Mouse (Mus musculus): ENCODE measurements around the gene Dld. TPM values are rescaled to one million over a fixed set of nuclear protein-coding genes. Genes with fewer than 3 reads are reported as not detected.

Dld gene
- polyA plus RNA-seq, 1 experiment from 2014 or later: 125 TPM

GRCm38 (mm10) chr12:31313136-31313535 is 38.1 kb downstream of the Dld start:
- Histone ChIP-seq H3K9ac (no peak overlapping the region), H3K4me1 (replicated peaks; ENCODE audit: control insufficient read depth, insufficient read depth, low read length) (no peaks in the 10 kb centered on the region), H3K9me3 (ENCODE audit: control insufficient read depth, low read length) (peaks cover 6% of the 10 kb centered on the region; the same call in 1 of the 2 replicates), H3K4me2 (replicated peaks) (no peak overlapping the region), H3K36me3 (replicated peaks; ENCODE audit: control insufficient read depth, insufficient read depth) (no peaks in the 10 kb centered on the region), H3K27ac (no peak overlapping the region), H3K4me3 (replicated peaks; ENCODE audit: low read length) (no peak overlapping the region), H3K27me3 (ENCODE audit: control insufficient read depth, insufficient read depth, low read length) (no peaks in the 10 kb centered on the region)
- no peak for ATAC-seq (ENCODE audit: low FRiP score)
- 90% methylated on average over 4 of the region's 4 CpGs for WGBS
- no peak for DNase-seq (ENCODE audit: low spot score)

DNA sequence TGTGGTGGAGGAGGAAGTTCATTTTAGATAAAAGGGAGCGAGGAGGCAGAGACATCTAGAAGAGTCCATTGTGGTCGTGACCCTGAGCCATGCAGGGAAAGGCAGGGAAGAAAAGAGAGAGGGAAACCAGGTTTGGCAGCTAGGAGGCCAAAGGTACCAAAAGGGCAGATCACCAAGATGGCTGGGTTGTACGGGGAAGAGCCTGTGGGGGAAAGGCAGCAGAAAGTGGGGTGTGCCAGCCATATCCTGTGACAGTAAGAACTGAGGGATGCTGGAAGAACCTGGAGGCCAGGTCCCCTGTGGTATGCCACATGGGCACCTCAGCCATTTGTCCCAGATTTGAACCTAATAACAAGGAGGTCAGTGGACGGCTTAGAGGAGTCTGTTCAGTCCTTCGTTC is 39.0 kb downstream of the Dld start:
- Histone ChIP-seq H3K4me1 (replicated peaks; ENCODE audit: control insufficient read depth, insufficient read depth, low read length) (no peaks in the 10 kb centered on the region), H3K4me2 (replicated peaks) (no peak overlapping the region), H3K9me3 (ENCODE audit: control insufficient read depth, low read length) (peaks cover 6% of the 10 kb centered on the region; the same call in 1 of the 2 replicates), H3K27me3 (ENCODE audit: control insufficient read depth, insufficient read depth, low read length) (no peaks in the 10 kb centered on the region), H3K36me3 (replicated peaks; ENCODE audit: control insufficient read depth, insufficient read depth) (no peaks in the 10 kb centered on the region), H3K27ac (no peak overlapping the region), H3K4me3 (replicated peaks; ENCODE audit: low read length) (no peak overlapping the region), H3K9ac (no peak overlapping the region)
- ATAC-seq (ENCODE audit: low FRiP score) (no peak), DNase-seq (ENCODE audit: low spot score) (no peak)
- WGBS: 94% methylated on average over 5 of the region's 5 CpGs

DNA sequence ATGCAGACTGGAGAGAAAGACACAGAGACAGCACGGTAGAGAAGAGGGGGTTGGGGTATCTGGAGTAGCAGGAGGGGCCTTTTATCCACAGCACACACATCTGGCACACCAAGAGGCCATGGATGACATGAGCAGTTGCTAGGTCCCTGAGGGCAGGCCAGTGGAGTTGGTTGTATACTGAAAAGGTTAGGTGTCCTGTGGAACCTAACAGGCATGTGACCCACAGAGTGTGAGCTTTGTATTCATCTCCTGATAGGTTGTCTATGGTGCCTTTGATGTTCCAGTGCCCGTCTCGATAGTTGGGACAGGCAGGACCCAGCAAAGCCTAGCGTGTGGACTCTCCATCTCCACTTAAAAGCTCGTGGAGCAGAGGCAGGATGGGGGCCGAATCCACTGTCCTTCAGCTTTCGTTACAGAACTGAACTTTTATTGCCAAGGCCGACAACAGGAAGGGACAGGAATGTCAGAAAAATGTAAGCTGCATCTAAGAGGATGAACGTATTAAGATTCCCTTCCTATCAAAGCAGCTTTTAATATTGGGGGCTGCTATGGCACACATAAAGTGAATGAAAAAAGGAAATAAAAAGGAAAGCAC is 39.5 kb downstream of the Dld start:
- no peaks in the 10 kb centered on the region for H3K27me3 ChIP-seq (ENCODE audit: control insufficient read depth, insufficient read depth, low read length)
- WGBS: 86% methylated on average over 9 of the region's 9 CpGs

GRCm38 (mm10) chr12:31310687-31311086 is 40.6 kb downstream of the Dld start:
- ATAC-seq (ENCODE audit: low FRiP score) (peak; percentile 31; the same call in 1 of the 2 replicates), DNase-seq (ENCODE audit: low spot score) (no peak)
- Histone ChIP-seq H3K4me3 (replicated peaks; ENCODE audit: low read length) (no peak overlapping the region), H3K27me3 (ENCODE audit: control insufficient read depth, insufficient read depth, low read length) (no peaks in the 10 kb centered on the region), H3K36me3 (replicated peaks; ENCODE audit: control insufficient read depth, insufficient read depth) (no peaks in the 10 kb centered on the region), H3K27ac (no peak overlapping the region), H3K4me1 (replicated peaks; ENCODE audit: control insufficient read depth, insufficient read depth, low read length) (no peaks in the 10 kb centered on the region), H3K9ac (no peak overlapping the region), H3K9me3 (ENCODE audit: control insufficient read depth, low read length) (peaks cover 6% of the 10 kb centered on the region; the same call in 1 of the 2 replicates), H3K4me2 (replicated peaks) (no peak overlapping the region)
- WGBS: 29% methylated on average over 9 of the region's 9 CpGs

More for the DNA sequence above, 39.5 kb downstream of the Dld start:
- no peak overlapping the region for H3K9ac ChIP-seq
- H3K4me3 ChIP-seq (replicated peaks; ENCODE audit: low read length): no peak overlapping the region
- no peak for DNase-seq (ENCODE audit: low spot score)
- peaks cover 6% of the 10 kb centered on the region; the same call in 1 of the 2 replicates for H3K9me3 ChIP-seq (ENCODE audit: control insufficient read depth, low read length)
- no peaks in the 10 kb centered on the region for H3K4me1 ChIP-seq (replicated peaks; ENCODE audit: control insufficient read depth, insufficient read depth, low read length)
- H3K36me3 ChIP-seq (replicated peaks; ENCODE audit: control insufficient read depth, insufficient read depth): no peaks in the 10 kb centered on the region
- no peak overlapping the region for H3K27ac ChIP-seq
- ATAC-seq (ENCODE audit: low FRiP score): no peak
- no peak overlapping the region for H3K4me2 ChIP-seq (replicated peaks)

- no peaks in the 10 kb centered on the region for H3K4me1 ChIP-seq (replicated peaks; ENCODE audit: control insufficient read depth, insufficient read depth, low read length)
- H3K36me3 ChIP-seq (replicated peaks; ENCODE audit: control insufficient read depth, insufficient read depth): no peaks in the 10 kb centered on the region
- ATAC-seq (ENCODE audit: low FRiP score): no peak
- H3K9me3 ChIP-seq (ENCODE audit: control insufficient read depth, low read length): no peaks in the 10 kb centered on the region
- 92% methylated on average over 8 of the region's 8 CpGs for WGBS
- no peaks in the 10 kb centered on the region for H3K27me3 ChIP-seq (ENCODE audit: control insufficient read depth, insufficient read depth, low read length)
- H3K27ac ChIP-seq: no peak overlapping the region
- H3K4me2 ChIP-seq (replicated peaks): no peak overlapping the region
- H3K4me3 ChIP-seq (replicated peaks; ENCODE audit: low read length): no peak overlapping the region
- no peak overlapping the region for H3K9ac ChIP-seq
- no peak for DNase-seq (ENCODE audit: low spot score)
Measured at GRCm38 (mm10) chr12:31307756-31308155, 43.5 kb downstream of the Dld start.

- H3K27ac ChIP-seq: no peak overlapping the region
- H3K27me3 ChIP-seq (ENCODE audit: control insufficient read depth, insufficient read depth, low read length): no peaks in the 10 kb centered on the region
- DNase-seq (ENCODE audit: low spot score) (no peak), ATAC-seq (ENCODE audit: low FRiP score) (peak; percentile 26; the same call in 1 of the 2 replicates)
- no peak overlapping the region for H3K4me2 ChIP-seq (replicated peaks)
- no peaks in the 10 kb centered on the region for H3K4me1 ChIP-seq (replicated peaks; ENCODE audit: control insufficient read depth, insufficient read depth, low read length)
- H3K4me3 ChIP-seq (replicated peaks; ENCODE audit: low read length): no peak overlapping the region
- 86% methylated on average over 8 of the region's 8 CpGs for WGBS
- no peaks in the 10 kb centered on the region for H3K36me3 ChIP-seq (replicated peaks; ENCODE audit: control insufficient read depth, insufficient read depth)
- no peaks in the 10 kb centered on the region for H3K9me3 ChIP-seq (ENCODE audit: control insufficient read depth, low read length)
- no peak overlapping the region for H3K9ac ChIP-seq
Measured at GRCm38 (mm10) chr12:31307011-31307410, 44.2 kb downstream of the Dld start.

- H3K9me3 ChIP-seq (ENCODE audit: control insufficient read depth, low read length): no peaks in the 10 kb centered on the region
Measured at GRCm38 (mm10) chr12:31306075-31306675, 45.1 kb downstream of the Dld start.

GRCm38 (mm10) chr12:31302766-31303511 is 48.3 kb downstream of the Dld start:
- Histone ChIP-seq H3K4me3 (replicated peaks; ENCODE audit: low read length) (no peak overlapping the region), H3K9ac (no peak overlapping the region), H3K36me3 (replicated peaks; ENCODE audit: control insufficient read depth, insufficient read depth) (no peaks in the 10 kb centered on the region), H3K9me3 (ENCODE audit: control insufficient read depth, low read length) (no peaks in the 10 kb centered on the region), H3K27ac (no peak overlapping the region), H3K4me2 (replicated peaks) (no peak overlapping the region), H3K4me1 (replicated peaks; ENCODE audit: control insufficient read depth, insufficient read depth, low read length) (no peaks in the 10 kb centered on the region), H3K27me3 (ENCODE audit: control insufficient read depth, insufficient read depth, low read length) (no peaks in the 10 kb centered on the region)
- WGBS: 72% methylated on average over 16 of the region's 16 CpGs
- ATAC-seq (ENCODE audit: low FRiP score) (peak; percentile 38; the same call in 1 of the 2 replicates), DNase-seq (ENCODE audit: low spot score) (no peak)

More at GRCm38 (mm10) chr12:31306075-31306675, 45.1 kb downstream of the Dld start:
- H3K4me1 ChIP-seq (replicated peaks; ENCODE audit: control insufficient read depth, insufficient read depth, low read length): no peaks in the 10 kb centered on the region
- ATAC-seq (ENCODE audit: low FRiP score): no peak
- H3K4me3 ChIP-seq (replicated peaks; ENCODE audit: low read length): no peak overlapping the region
- no peak overlapping the region for H3K27ac ChIP-seq
- no peaks in the 10 kb centered on the region for H3K36me3 ChIP-seq (replicated peaks; ENCODE audit: control insufficient read depth, insufficient read depth)
- 78% methylated on average over 5 of the region's 5 CpGs for WGBS
- no peak overlapping the region for H3K9ac ChIP-seq
- H3K4me2 ChIP-seq (replicated peaks): no peak overlapping the region
- H3K27me3 ChIP-seq (ENCODE audit: control insufficient read depth, insufficient read depth, low read length): no peaks in the 10 kb centered on the region
- DNase-seq (ENCODE audit: low spot score): no peak

GRCm38 (mm10) chr12:31302266-31302665 is 49.0 kb downstream of the Dld start:
- DNase-seq (ENCODE audit: low spot score) (no peak), ATAC-seq (ENCODE audit: low FRiP score) (peak; percentile 42; the same call in 1 of the 2 replicates)
- 89% methylated on average over 5 of the region's 5 CpGs for WGBS

More at GRCm38 (mm10) chr12:31302266-31302665, 49.0 kb downstream of the Dld start:
- Histone ChIP-seq H3K27me3 (ENCODE audit: control insufficient read depth, insufficient read depth, low read length) (no peaks in the 10 kb centered on the region), H3K4me2 (replicated peaks) (no peak overlapping the region), H3K9ac (no peak overlapping the region), H3K9me3 (ENCODE audit: control insufficient read depth, low read length) (no peaks in the 10 kb centered on the region), H3K4me1 (replicated peaks; ENCODE audit: control insufficient read depth, insufficient read depth, low read length) (no peaks in the 10 kb centered on the region), H3K4me3 (replicated peaks; ENCODE audit: low read length) (no peak overlapping the region), H3K36me3 (replicated peaks; ENCODE audit: control insufficient read depth, insufficient read depth) (no peaks in the 10 kb centered on the region), H3K27ac (no peak overlapping the region)

Data from hindbrain, embryonic 14.5 days (tissue).